9 mouse cellular contexts compared by ENCODE assay signal in genomic region chr15:10400415-10400814, GRCm38 (mm10). TPM values are rescaled to one million over a fixed set of nuclear protein-coding genes. Genes with fewer than 3 reads are reported as not detected.
DNase-seq lines count a peak whose midpoint lies in the region; ATAC-seq and TF ChIP-seq lines count a peak whose summit lies in the region.
"Had no signal": no experiment of that assay in that cellular context is flagged by ENCODE, and none has a peak within 500 bp of the region (broad histone marks: within the 10 kb centered on the region; RNA-seq: fewer than 3 reads in every experiment).

No protein-coding gene starts in this region.

- no peak overlapping the region for H3K4me2 ChIP-seq in liver, embryonic 15.5 days
- no peak overlapping the region for H3K4me2 ChIP-seq in liver, embryonic 12.5 days
- no peak overlapping the region for H3K4me2 ChIP-seq in forebrain, embryonic 16.5 days (ENCODE audit: low read length)
- H3K4me2 ChIP-seq in midbrain, postnatal 0 days (ENCODE audit: low read depth, low read length, poor library complexity, severe bottlenecking), result no peak overlapping the region

- H3K27me3 ChIP-seq in liver, embryonic 15.5 days, result no peaks in the 10 kb centered on the region
- no peaks in the 10 kb centered on the region for H3K27me3 ChIP-seq in liver, embryonic 12.5 days (replicated peaks)
- no peaks in the 10 kb centered on the region for H3K27me3 ChIP-seq in forebrain, embryonic 16.5 days (replicated peaks; ENCODE audit: control insufficient read depth, insufficient read depth, low read length)
- no peaks in the 10 kb centered on the region for H3K27me3 ChIP-seq in midbrain, postnatal 0 days (ENCODE audit: insufficient read depth, low read length)

- no peak overlapping the region for H3K4me3 ChIP-seq in liver, embryonic 15.5 days (replicated peaks)
- H3K4me3 ChIP-seq in liver, embryonic 12.5 days, result no peak overlapping the region
- no peak overlapping the region for H3K4me3 ChIP-seq in forebrain, embryonic 16.5 days (replicated peaks; ENCODE audit: low read length)
- no peak overlapping the region for H3K4me3 ChIP-seq in midbrain, postnatal 0 days (ENCODE audit: low read depth, low read length)
- H3K4me3 ChIP-seq: erythroblast, embryonic 14.5 days had no signal

- H3K4me1 ChIP-seq in liver, embryonic 15.5 days (replicated peaks), result no peaks in the 10 kb centered on the region
- no peaks in the 10 kb centered on the region for H3K4me1 ChIP-seq in liver, embryonic 12.5 days
- H3K4me1 ChIP-seq in forebrain, embryonic 16.5 days (replicated peaks; ENCODE audit: control insufficient read depth, insufficient read depth, low read length), result no peaks in the 10 kb centered on the region
- no peaks in the 10 kb centered on the region for H3K4me1 ChIP-seq in midbrain, postnatal 0 days (ENCODE audit: insufficient read depth, low read length)

- 46% methylated on average over 3 of the region's 3 CpGs for WGBS in liver, embryonic 15.5 days (ENCODE audit: insufficient replicate concordance)
- 55% methylated on average over 3 of the region's 3 CpGs for WGBS in liver, embryonic 12.5 days (ENCODE audit: insufficient replicate concordance)
- WGBS in forebrain, embryonic 16.5 days, result 46% methylated on average over 3 of the region's 3 CpGs
- 46% methylated on average over 3 of the region's 3 CpGs for WGBS in midbrain, postnatal 0 days

- peak; percentile 20 for DNase-seq in adrenal gland, postnatal 10 days
- DNase-seq in adrenal gland, postnatal 25 days, result no peak
- DNase-seq in midbrain, postnatal 0 days (ENCODE audit: low spot score), result peak; percentile 52
- no peak for DNase-seq in ovary, adult 18-20 months (ENCODE audit: low spot score)
- no peak for DNase-seq in adrenal gland, postnatal 4 days (ENCODE audit: low spot score in 2 of 2)

- H3K9ac ChIP-seq in liver, embryonic 15.5 days, result no peak overlapping the region
- H3K9ac ChIP-seq in liver, embryonic 12.5 days, result no peak overlapping the region
- no peak overlapping the region for H3K9ac ChIP-seq in forebrain, embryonic 16.5 days (replicated peaks; ENCODE audit: low read depth, low read length)
- no peak overlapping the region for H3K9ac ChIP-seq in midbrain, postnatal 0 days (replicated peaks; ENCODE audit: low read length, poor library complexity, severe bottlenecking)

- H3K9me3 ChIP-seq in liver, embryonic 15.5 days (replicated peaks), result no peaks in the 10 kb centered on the region
- H3K9me3 ChIP-seq in liver, embryonic 12.5 days (replicated peaks), result 0 out of 2 replicates have a peak, but pooled peaks cover 5% of the 10 kb centered on the region
- H3K9me3 ChIP-seq in forebrain, embryonic 16.5 days (ENCODE audit: control insufficient read depth, low read length), result peaks cover 4% of the 10 kb centered on the region; the same call in 1 of the 2 replicates
- peaks cover 4% of the 10 kb centered on the region; the same call in 1 of the 2 replicates for H3K9me3 ChIP-seq in midbrain, postnatal 0 days (ENCODE audit: low read length)

- no peaks in the 10 kb centered on the region for H3K36me3 ChIP-seq in liver, embryonic 15.5 days (replicated peaks)
- no peaks in the 10 kb centered on the region for H3K36me3 ChIP-seq in liver, embryonic 12.5 days
- no peaks in the 10 kb centered on the region for H3K36me3 ChIP-seq in forebrain, embryonic 16.5 days (ENCODE audit: control insufficient read depth, insufficient read depth)
- no peaks in the 10 kb centered on the region for H3K36me3 ChIP-seq in midbrain, postnatal 0 days (ENCODE audit: insufficient read depth, low read length)

- peak; percentile 51 for TF ChIP-seq CTCF in midbrain, postnatal 0 days (IDR thresholded peaks at IDR 0.05)

- no peak overlapping the region; the same call in 1 of the 2 replicates for H3K27ac ChIP-seq in liver, embryonic 15.5 days (replicated peaks)
- no peak overlapping the region for H3K27ac ChIP-seq in liver, embryonic 12.5 days
- H3K27ac ChIP-seq in forebrain, embryonic 16.5 days (ENCODE audit: low read length), result no peak overlapping the region
- no peak overlapping the region for H3K27ac ChIP-seq in midbrain, postnatal 0 days (ENCODE audit: low read depth, low read length)

- ATAC-seq in liver, embryonic 15.5 days (ENCODE audit: insufficient read depth), result peak; percentile 43
- no peak for ATAC-seq in liver, embryonic 12.5 days
- peak; percentile 45; the same call in 1 of the 2 replicates for ATAC-seq in forebrain, embryonic 16.5 days
- no peak for ATAC-seq in midbrain, postnatal 0 days (ENCODE audit: low FRiP score)

RNA-seq across cellular contexts. Expression of gene Agxt2, which starts 42.1 kb away (rescaled TPM):
- 10 to 100 TPM in 1 of 2 experiments, 1 to 10 TPM in 1; 9.7 to 23.4 TPM for total RNA-seq in adrenal gland, postnatal 10 days (2021)
- total RNA-seq in adrenal gland, postnatal 25 days (2021), result 1.9 and 3.9 TPM in 2 replicates
- 9.8 and 11.7 TPM in 2 replicates for polyA plus RNA-seq in liver, embryonic 15.5 days (2015; fragmentation: Nextera tagmentation; extraction: Ambion mirVana)
- polyA plus RNA-seq in liver, embryonic 12.5 days (2016; fragmentation: Nextera tagmentation; extraction: Ambion mirVana), result 3.7 and 4.9 TPM in 2 replicates
- polyA plus RNA-seq in forebrain, embryonic 16.5 days (2015; fragmentation: Nextera tagmentation; extraction: Ambion mirVana), result not detected in 2 replicates
- total RNA-seq in midbrain, postnatal 0 days (2014; rRNA removed), result not detected in 2 replicates
- not detected in 2 replicates for polyA plus RNA-seq in midbrain, postnatal 0 days (2015; fragmentation: Nextera tagmentation; extraction: Ambion mirVana)
- total RNA-seq in adrenal gland, postnatal 4 days (2021), result 10 to 100 TPM in 1 of 2 experiments, 1 to 10 TPM in 1; 8.5 to 10.6 TPM
- polyA plus RNA-seq: erythroblast, embryonic 14.5 days had no signal

Comparison
In these comparisons a context has a peak if more than half of its experiments do, and no peak if none do; other contexts are left out.
1. DNase-seq: peak in adrenal gland, postnatal 10 days (single experiment) and midbrain, postnatal 0 days (single experiment); none in adrenal gland, postnatal 25 days (single experiment), ovary, adult 18-20 months (single experiment) and adrenal gland, postnatal 4 days (0 of 2).
2. ATAC-seq: peak in liver, embryonic 15.5 days (single experiment) and forebrain, embryonic 16.5 days (single experiment); none in liver, embryonic 12.5 days (single experiment) and midbrain, postnatal 0 days (single experiment).